Mouse (Mus musculus): ENCODE measurements around the gene Ccdc62. TPM values are rescaled to one million over a fixed set of nuclear protein-coding genes. Genes with fewer than 3 reads are reported as not detected.

Gene Ccdc62
- polyA plus RNA-seq, 1 experiment from 2014 or later, result 5.7 TPM

DNA sequence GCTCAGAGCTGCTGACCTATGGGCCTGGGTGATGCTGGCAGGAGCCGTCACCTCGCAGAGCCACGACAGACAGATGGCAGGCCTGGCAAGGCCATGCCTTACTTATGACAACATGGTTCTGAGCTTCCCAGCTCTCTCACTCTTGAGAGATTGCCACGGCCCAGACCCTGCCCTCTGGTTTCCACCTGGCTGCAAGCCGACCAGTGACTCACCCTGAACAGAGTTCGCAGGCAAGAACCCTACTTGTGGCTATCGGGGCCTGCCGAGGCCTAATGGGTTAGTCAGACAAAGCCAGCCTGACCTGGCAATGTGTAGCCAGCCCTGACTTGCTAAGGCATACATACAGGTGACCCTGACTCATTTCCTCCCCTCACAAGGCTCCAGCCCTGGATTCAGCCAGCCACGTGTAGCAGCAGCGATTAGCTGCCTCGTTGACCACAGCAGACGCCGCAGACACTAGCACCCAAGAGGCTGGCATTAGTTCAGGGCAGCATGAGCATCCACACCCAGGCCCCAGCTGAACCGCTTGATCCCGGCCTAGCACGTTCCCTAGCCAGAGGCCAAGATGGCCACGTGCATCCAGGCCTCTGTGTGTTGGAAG is 76.5 kb downstream of the Ccdc62 start:
- H3K27ac ChIP-seq (ENCODE audit: low read depth, low read length), result peak overlapping the region; percentile 36; the same call in 1 of the 2 replicates
- no peak overlapping the region for H3K4me2 ChIP-seq (ENCODE audit: low read length)
- ATAC-seq, result no peak
- no peak overlapping the region for H3K4me3 ChIP-seq (ENCODE audit: low read length)
- no peaks in the 10 kb centered on the region for H3K9me3 ChIP-seq (ENCODE audit: control insufficient read depth, low read length)
- no peak overlapping the region for H3K9ac ChIP-seq (ENCODE audit: low read depth, low read length)
- peaks cover 36% of the 10 kb centered on the region for H3K36me3 ChIP-seq (ENCODE audit: control insufficient read depth, insufficient read depth, low read length)
- WGBS, result 67% methylated on average over 17 of the region's 17 CpGs
- H3K27me3 ChIP-seq (replicated peaks; ENCODE audit: control insufficient read depth, insufficient read depth, low read length), result no peaks in the 10 kb centered on the region
- H3K4me1 ChIP-seq (ENCODE audit: control insufficient read depth, insufficient read depth, low read depth, low read length), result peaks cover 24% of the 10 kb centered on the region

GRCm38 (mm10) chr5:124010077-124010476 is 79.6 kb downstream of the Ccdc62 start:
- Histone ChIP-seq H3K36me3 (ENCODE audit: control insufficient read depth, insufficient read depth, low read length) (peaks cover 28% of the 10 kb centered on the region), H3K4me1 (ENCODE audit: control insufficient read depth, insufficient read depth, low read depth, low read length) (peaks cover 47% of the 10 kb centered on the region), H3K4me2 (ENCODE audit: low read length) (no peak overlapping the region), H3K27ac (ENCODE audit: low read depth, low read length) (peak overlapping the region; percentile 58), H3K9me3 (ENCODE audit: control insufficient read depth, low read length) (no peaks in the 10 kb centered on the region), H3K9ac (ENCODE audit: low read depth, low read length) (no peak overlapping the region), H3K27me3 (replicated peaks; ENCODE audit: control insufficient read depth, insufficient read depth, low read length) (no peaks in the 10 kb centered on the region), H3K4me3 (ENCODE audit: low read length) (no peak overlapping the region)
- 88% methylated on average over 8 of the region's 8 CpGs for WGBS
- ATAC-seq, result no peak

GRCm38 (mm10) chr5:124010910-124011655 is 80.6 kb downstream of the Ccdc62 start:
- Histone ChIP-seq H3K4me3 (ENCODE audit: low read length) (no peak overlapping the region), H3K27ac (ENCODE audit: low read depth, low read length) (peak overlapping the region; percentile 58), H3K4me1 (ENCODE audit: control insufficient read depth, insufficient read depth, low read depth, low read length) (peaks cover 52% of the 10 kb centered on the region), H3K9me3 (ENCODE audit: control insufficient read depth, low read length) (no peaks in the 10 kb centered on the region), H3K27me3 (replicated peaks; ENCODE audit: control insufficient read depth, insufficient read depth, low read length) (no peaks in the 10 kb centered on the region), H3K4me2 (ENCODE audit: low read length) (peak overlapping the region; percentile 44), H3K9ac (ENCODE audit: low read depth, low read length) (peak overlapping the region; percentile 60), H3K36me3 (ENCODE audit: control insufficient read depth, insufficient read depth, low read length) (peaks cover 21% of the 10 kb centered on the region)
- peak; percentile 76 for ATAC-seq
- WGBS, result 3% methylated on average over 19 of the region's 19 CpGs

GRCm38 (mm10) chr5:124011927-124012326 is 81.4 kb downstream of the Ccdc62 start:
- Histone ChIP-seq H3K36me3 (ENCODE audit: control insufficient read depth, insufficient read depth, low read length) (peaks cover 17% of the 10 kb centered on the region), H3K27me3 (replicated peaks; ENCODE audit: control insufficient read depth, insufficient read depth, low read length) (no peaks in the 10 kb centered on the region), H3K27ac (ENCODE audit: low read depth, low read length) (peak overlapping the region; percentile 58), H3K4me3 (ENCODE audit: low read length) (no peak overlapping the region), H3K4me1 (ENCODE audit: control insufficient read depth, insufficient read depth, low read depth, low read length) (peaks cover 54% of the 10 kb centered on the region), H3K4me2 (ENCODE audit: low read length) (peak overlapping the region; percentile 42), H3K9me3 (ENCODE audit: control insufficient read depth, low read length) (no peaks in the 10 kb centered on the region), H3K9ac (ENCODE audit: low read depth, low read length) (peak overlapping the region; percentile 51)
- ATAC-seq, result no peak
- 5% methylated on average over 8 of the region's 8 CpGs for WGBS

- no peak overlapping the region for H3K4me3 ChIP-seq (ENCODE audit: low read length)
- no peak overlapping the region for H3K9ac ChIP-seq (ENCODE audit: low read depth, low read length)
- ATAC-seq, result no peak
- no peaks in the 10 kb centered on the region for H3K27me3 ChIP-seq (replicated peaks; ENCODE audit: control insufficient read depth, insufficient read depth, low read length)
- peak overlapping the region; percentile 44; the same call in 1 of the 2 replicates for H3K27ac ChIP-seq (ENCODE audit: low read depth, low read length)
- H3K9me3 ChIP-seq (ENCODE audit: control insufficient read depth, low read length), result no peaks in the 10 kb centered on the region
- WGBS, result 83% methylated on average over 10 of the region's 10 CpGs
- H3K4me1 ChIP-seq (ENCODE audit: control insufficient read depth, insufficient read depth, low read depth, low read length), result peaks cover 63% of the 10 kb centered on the region
- no peak overlapping the region for H3K4me2 ChIP-seq (ENCODE audit: low read length)
- H3K36me3 ChIP-seq (ENCODE audit: control insufficient read depth, insufficient read depth, low read length), result peaks cover 10% of the 10 kb centered on the region
These were observed 82.4 kb downstream of the Ccdc62 start for GRCm38 (mm10) chr5:124012885-124013284.

- peak overlapping the region; percentile 7; the same call in 1 of the 2 replicates for H3K4me2 ChIP-seq (ENCODE audit: low read length)
- no peaks in the 10 kb centered on the region for H3K9me3 ChIP-seq (ENCODE audit: control insufficient read depth, low read length)
- H3K4me1 ChIP-seq (ENCODE audit: control insufficient read depth, insufficient read depth, low read depth, low read length), result peaks cover 68% of the 10 kb centered on the region
- peak overlapping the region; percentile 66 for H3K27ac ChIP-seq (ENCODE audit: low read depth, low read length)
- peaks cover 3% of the 10 kb centered on the region; the same call in 1 of the 2 replicates for H3K36me3 ChIP-seq (ENCODE audit: control insufficient read depth, insufficient read depth, low read length)
- H3K27me3 ChIP-seq (replicated peaks; ENCODE audit: control insufficient read depth, insufficient read depth, low read length), result no peaks in the 10 kb centered on the region
- H3K9ac ChIP-seq (ENCODE audit: low read depth, low read length), result no peak overlapping the region
- ATAC-seq, result no peak
- WGBS, result 73% methylated on average over 16 of the region's 16 CpGs
- no peak overlapping the region for H3K4me3 ChIP-seq (ENCODE audit: low read length)
These were observed 83.3 kb downstream of the Ccdc62 start for GRCm38 (mm10) chr5:124013747-124014146.

GRCm38 (mm10) chr5:124014180-124014579 is 83.7 kb downstream of the Ccdc62 start:
- ATAC-seq, result no peak
- Histone ChIP-seq H3K27me3 (replicated peaks; ENCODE audit: control insufficient read depth, insufficient read depth, low read length) (no peaks in the 10 kb centered on the region), H3K4me3 (ENCODE audit: low read length) (no peak overlapping the region), H3K9ac (ENCODE audit: low read depth, low read length) (peak overlapping the region; percentile 27; the same call in 1 of the 2 replicates), H3K27ac (ENCODE audit: low read depth, low read length) (peak overlapping the region; percentile 66), H3K4me2 (ENCODE audit: low read length) (peak overlapping the region; percentile 29), H3K9me3 (ENCODE audit: control insufficient read depth, low read length) (no peaks in the 10 kb centered on the region), H3K36me3 (ENCODE audit: control insufficient read depth, insufficient read depth, low read length) (peaks cover 3% of the 10 kb centered on the region; the same call in 1 of the 2 replicates), H3K4me1 (ENCODE audit: control insufficient read depth, insufficient read depth, low read depth, low read length) (peaks cover 69% of the 10 kb centered on the region)
- 47% methylated on average over 3 of the region's 3 CpGs for WGBS

DNA sequence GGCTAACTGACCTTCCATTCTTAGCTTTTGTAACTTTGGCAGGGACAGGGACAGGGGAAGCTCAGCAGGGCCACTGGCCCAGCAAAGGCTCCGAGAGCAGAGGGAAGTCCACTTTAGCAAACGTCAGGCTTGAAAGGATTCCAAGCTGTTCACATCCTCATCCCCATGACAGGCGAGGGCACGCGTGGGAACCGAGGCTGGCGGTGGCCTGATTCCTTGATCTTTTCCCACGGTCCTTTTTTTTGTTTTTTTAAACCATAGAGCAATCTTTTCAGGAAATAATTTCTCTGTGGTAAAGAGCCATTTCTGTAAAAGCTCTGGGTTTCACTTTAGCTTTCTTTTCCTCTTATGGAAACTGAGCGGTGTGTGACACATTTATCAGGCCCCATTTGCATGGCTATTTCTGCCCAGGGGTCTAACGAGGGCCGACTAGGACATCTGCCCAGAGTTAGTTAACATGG is 84.3 kb downstream of the Ccdc62 start:
- Histone ChIP-seq H3K9me3 (ENCODE audit: control insufficient read depth, low read length) (no peaks in the 10 kb centered on the region), H3K4me1 (ENCODE audit: control insufficient read depth, insufficient read depth, low read depth, low read length) (peaks cover 75% of the 10 kb centered on the region), H3K27ac (ENCODE audit: low read depth, low read length) (peak overlapping the region; percentile 66), H3K4me3 (ENCODE audit: low read length) (no peak overlapping the region), H3K36me3 (ENCODE audit: control insufficient read depth, insufficient read depth, low read length) (no peaks in the 10 kb centered on the region; the same call in 1 of the 2 replicates), H3K9ac (ENCODE audit: low read depth, low read length) (peak overlapping the region; percentile 27; the same call in 1 of the 2 replicates), H3K27me3 (replicated peaks; ENCODE audit: control insufficient read depth, insufficient read depth, low read length) (no peaks in the 10 kb centered on the region), H3K4me2 (ENCODE audit: low read length) (peak overlapping the region; percentile 29)
- no peak for ATAC-seq
- WGBS, result 6% methylated on average over 11 of the region's 11 CpGs

DNA sequence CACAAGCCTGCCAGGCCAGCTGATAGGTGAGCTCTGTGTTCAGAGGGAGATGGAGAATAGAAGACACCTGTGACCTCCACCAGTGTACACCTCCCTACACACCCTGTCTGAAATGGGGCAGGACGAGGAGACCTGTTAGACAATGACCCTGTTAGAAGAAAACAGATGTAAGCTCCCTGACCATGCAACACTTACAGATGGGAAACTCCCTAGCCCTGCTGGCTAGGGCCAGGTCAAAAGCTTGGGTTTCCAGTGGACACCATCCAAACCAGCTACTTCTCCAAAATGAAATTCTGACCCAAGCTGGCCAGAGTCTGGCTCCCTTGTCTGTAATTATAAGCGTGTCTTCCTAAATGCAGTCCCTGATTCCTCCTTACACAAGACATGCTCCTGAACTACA is 85.2 kb downstream of the Ccdc62 start:
- Histone ChIP-seq H3K4me2 (ENCODE audit: low read length) (no peak overlapping the region), H3K36me3 (ENCODE audit: control insufficient read depth, insufficient read depth, low read length) (no peaks in the 10 kb centered on the region), H3K27ac (ENCODE audit: low read depth, low read length) (no peak overlapping the region; the same call in 1 of the 2 replicates), H3K27me3 (replicated peaks; ENCODE audit: control insufficient read depth, insufficient read depth, low read length) (no peaks in the 10 kb centered on the region), H3K9me3 (ENCODE audit: control insufficient read depth, low read length) (no peaks in the 10 kb centered on the region), H3K4me3 (ENCODE audit: low read length) (no peak overlapping the region), H3K4me1 (ENCODE audit: control insufficient read depth, insufficient read depth, low read depth, low read length) (peaks cover 74% of the 10 kb centered on the region), H3K9ac (ENCODE audit: low read depth, low read length) (no peak overlapping the region)
- WGBS, result 76% methylated on average over 2 of the region's 2 CpGs
- ATAC-seq, result no peak

Measured in hindbrain, embryonic 16.5 days (tissue).